Mouse (Mus musculus) liver, adult 2 months (tissue): Measurements from ENCODE around the gene Gins2.

ENCODE experiments used
- CTCF ChIP-seq: fragments of 200-500 bp; IDR thresholded peaks from 2 replicates; pipeline ENCODE4 v1.5.1; 2011; ENCODE audit warnings: low read depth, low read length, control low read depth
- POLR2A ChIP-seq: fragments of 200-500 bp; IDR thresholded peaks from 2 replicates; pipeline ENCODE4 v1.6.1; 2011; ENCODE audit warnings: low read length, control low read depth; ENCODE audit not compliant: insufficient read depth; ENCODE audit errors: extremely low read depth

- TF ChIP-seq POLR2A, result no peak
- TF ChIP-seq CTCF, result no peak
These were observed 37.4 kb upstream of the Gins2 start for GRCm38 (mm10) chr8:120626461-120626860.
